8 mouse cellular contexts compared by ENCODE assay signal in genomic region chr8:87804327-87804900, GRCm38 (mm10).
A peak's percentile ranks its signal among the peaks of the same experiment; 100 is the strongest.
DNase-seq lines count a peak whose midpoint lies in the region; ATAC-seq lines count a peak whose summit lies in the region.

No protein-coding gene starts in this region.

- H3K4me2 ChIP-seq in intestine, embryonic 16.5 days (ENCODE audit: low read depth, low read length): no peak overlapping the region
- no peak overlapping the region for H3K4me2 ChIP-seq in midbrain, embryonic 11.5 days

- ATAC-seq in intestine, embryonic 16.5 days: peak; percentile 71
- ATAC-seq in midbrain, embryonic 11.5 days (ENCODE audit: low FRiP score): 0 out of 2 replicates have a peak, but pooled peaks have one; percentile 19
- no peak for ATAC-seq in megakaryocyte-erythroid progenitor cell, adult 5-6 weeks (replicated peaks; ENCODE audit: low FRiP score, low TSS enrichment, poor library complexity, severe bottlenecking)

- H3K4me1 ChIP-seq in intestine, embryonic 16.5 days (ENCODE audit: control insufficient read depth, insufficient read depth, low read length): peaks cover 11% of the 10 kb centered on the region
- H3K4me1 ChIP-seq in midbrain, embryonic 11.5 days (ENCODE audit: control insufficient read depth, insufficient read depth, low read length): peaks cover 21% of the 10 kb centered on the region

- WGBS in intestine, embryonic 16.5 days: 30% methylated on average over 11 of the region's 11 CpGs
- WGBS in midbrain, embryonic 11.5 days: 65% methylated on average over 11 of the region's 11 CpGs

- H3K9me3 ChIP-seq in intestine, embryonic 16.5 days (ENCODE audit: control insufficient read depth, low read length): no peaks in the 10 kb centered on the region
- no peaks in the 10 kb centered on the region for H3K9me3 ChIP-seq in midbrain, embryonic 11.5 days (ENCODE audit: control insufficient read depth, low read length)

- H3K27ac ChIP-seq in intestine, embryonic 16.5 days (ENCODE audit: low read length): peak overlapping the region; percentile 33; the same call in 1 of the 2 replicates
- H3K27ac ChIP-seq in midbrain, embryonic 11.5 days (ENCODE audit: low read depth, low read length): 0 out of 2 replicates have a peak overlapping the region, but pooled peaks have one; percentile 5

- no peaks in the 10 kb centered on the region for H3K36me3 ChIP-seq in intestine, embryonic 16.5 days (ENCODE audit: control insufficient read depth, insufficient read depth, low read length)
- H3K36me3 ChIP-seq in midbrain, embryonic 11.5 days (ENCODE audit: control insufficient read depth, insufficient read depth, low read length): no peaks in the 10 kb centered on the region

- no peaks in the 10 kb centered on the region for H3K27me3 ChIP-seq in intestine, embryonic 16.5 days (replicated peaks; ENCODE audit: control insufficient read depth, insufficient read depth, low read length)
- H3K27me3 ChIP-seq in midbrain, embryonic 11.5 days (ENCODE audit: control insufficient read depth, insufficient read depth, low read length): no peaks in the 10 kb centered on the region

- peak; percentile 89 for DNase-seq in MN1 (ENCODE audit: low spot score)
- DNase-seq in adrenal gland, postnatal 14 days: peak; percentile 52
- DNase-seq in heart, adult 11 months: peak; percentile 99
- no peak for DNase-seq in midbrain, embryonic 11.5 days (ENCODE audit: low spot score, missing footprints)
- no peak for DNase-seq in frontal cortex, postnatal 25 days (ENCODE audit: low spot score in 2 of 2)
- no peak for DNase-seq in left cerebral cortex, postnatal 14 days (ENCODE audit: low spot score in 2 of 2)

- intact Hi-C loops in left cerebral cortex, postnatal 14 days (cut with DNase I): no loop called here

- H3K9ac ChIP-seq in intestine, embryonic 16.5 days (ENCODE audit: low read depth, low read length): peak overlapping the region; percentile 43
- peak overlapping the region; percentile 5; the same call in 1 of the 2 replicates for H3K9ac ChIP-seq in midbrain, embryonic 11.5 days (ENCODE audit: low read length)

- H3K4me3 ChIP-seq in intestine, embryonic 16.5 days (ENCODE audit: low read length): no peak overlapping the region
- no peak overlapping the region for H3K4me3 ChIP-seq in midbrain, embryonic 11.5 days (ENCODE audit: low read depth, low read length)

Comparison
In these comparisons a context has a peak if more than half of its experiments do, and no peak if none do; other contexts are left out.
1. DNase-seq: peak in MN1 (single experiment), adrenal gland, postnatal 14 days (single experiment) and heart, adult 11 months (single experiment); none in midbrain, embryonic 11.5 days (single experiment), frontal cortex, postnatal 25 days (0 of 2) and left cerebral cortex, postnatal 14 days (0 of 2).